Mouse (Mus musculus) ES-E14 (cell line): Measurements from ENCODE around the gene Ccdc194.

Source experiments
- CHD2 ChIP-seq: IDR thresholded peaks from 2 replicates; pipeline ENCODE4 v1.6.1; 2014; ENCODE audit warnings: mild to moderate bottlenecking, low read depth, low read length, inconsistent platforms
- ZNF384 ChIP-seq: IDR thresholded peaks from 2 replicates; pipeline ENCODE4 v1.6.1; 2012; ENCODE audit warnings: low read depth, low read length, inconsistent platforms

DNA sequence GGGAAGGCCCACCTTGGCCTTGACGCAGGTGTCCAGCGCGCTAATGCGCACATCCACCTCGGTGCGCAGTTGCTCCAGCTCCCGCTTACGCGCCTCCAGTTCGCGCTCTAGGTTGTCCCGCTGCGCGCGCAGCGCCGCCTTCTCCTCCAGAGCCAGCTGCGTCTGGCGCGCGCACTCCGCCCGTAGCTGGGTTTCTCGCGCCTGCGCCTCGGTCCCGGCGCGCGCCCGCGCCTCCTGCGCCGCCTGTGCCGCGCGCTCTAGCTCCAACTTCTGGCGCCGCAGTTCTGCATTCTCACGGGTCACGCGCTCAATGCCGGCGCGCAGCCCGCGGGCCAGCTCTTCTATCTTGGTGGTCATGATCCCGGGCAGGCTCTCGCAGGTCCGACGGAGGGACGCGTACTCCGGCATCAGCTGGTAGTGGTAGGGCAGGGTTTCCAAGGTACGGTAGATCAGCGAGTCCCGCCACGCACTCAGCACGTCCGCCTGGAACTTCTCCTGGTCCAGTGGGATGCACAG, 17.9 kb downstream of the Ccdc194 start:
- TF ChIP-seq ZNF384 (no peak), CHD2 (no peak)
